Mouse (Mus musculus) E14TG2a.4 (cell line): Measurements from ENCODE around the gene Tmem8b.

Experiments
- CTCF ChIP-seq: conservative IDR thresholded peaks from 2 replicates; pipeline ENCODE4 v1.5.1; 2014; ENCODE audit warnings: low read length
- NANOG ChIP-seq: IDR thresholded peaks from 2 replicates; pipeline ENCODE4 v1.6.1; 2014; ENCODE audit warnings: borderline replicate concordance, low read length, mixed read lengths
- POU5F1 ChIP-seq: IDR thresholded peaks from 2 replicates; pipeline ENCODE4 v1.6.1; 2014; ENCODE audit warnings: low read length, borderline replicate concordance

DNA sequence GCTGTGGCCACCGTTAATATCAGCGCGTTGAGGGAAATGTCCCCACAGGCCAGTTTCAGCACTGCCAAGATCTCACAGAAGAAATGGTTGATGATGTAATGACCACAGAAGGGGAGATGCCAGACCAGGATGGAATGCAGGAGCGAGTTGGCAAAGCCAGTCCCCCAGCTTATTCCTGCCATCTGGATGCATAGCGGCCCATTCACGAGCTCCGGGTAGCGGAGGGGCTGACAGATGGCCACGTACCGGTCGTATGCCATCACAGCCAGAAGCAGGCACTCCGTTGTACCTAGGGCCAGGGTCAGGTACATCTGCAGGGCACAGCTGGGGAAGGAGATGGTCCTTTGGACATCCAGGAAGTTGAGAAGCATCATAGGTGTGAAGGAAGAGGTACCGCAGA is 27.8 kb downstream of the Tmem8b start:
- TF ChIP-seq CTCF (no peak), POU5F1 (no peak), NANOG (no peak)
